Mouse (Mus musculus) layer of hippocampus, adult 9-10 months (tissue): ENCODE measurements around the gene Clrn3.
"Not testable (repeated sequence)": the region's sequence is repeated elsewhere in the genome, so short reads cannot be mapped to it uniquely, and the experiment has no call there.

Experiments used
- DNase-seq: peaks from one replicate; pipeline ENCODE4 v3.0.0; 2022; ENCODE audit warnings: low spot score

Clrn3 gene

GRCm38 (mm10) chr7:135535908-135536307 is 7.5 kb upstream of the Clrn3 start:
- no peak for DNase-seq

GRCm38 (mm10) chr7:135534548-135535189 is 6.2 kb upstream of the Clrn3 start:
- peak; percentile 35 for DNase-seq

GRCm38 (mm10) chr7:135529068-135529467 is 614 bp upstream of the Clrn3 start:
- DNase-seq: no peak

- no peak for DNase-seq
These were observed 1.3 kb downstream of the Clrn3 start for GRCm38 (mm10) chr7:135527169-135527568.

- no peak for DNase-seq
These were observed 1.8 kb downstream of the Clrn3 start for GRCm38 (mm10) chr7:135526574-135527152.

GRCm38 (mm10) chr7:135524424-135524967 is 4.0 kb downstream of the Clrn3 start:
- no peak for DNase-seq

GRCm38 (mm10) chr7:135523981-135524380 is 4.5 kb downstream of the Clrn3 start:
- no peak for DNase-seq

GRCm38 (mm10) chr7:135521755-135522512 is 6.5 kb downstream of the Clrn3 start:
- DNase-seq: no peak

GRCm38 (mm10) chr7:135520241-135520640 is 8.2 kb downstream of the Clrn3 start:
- DNase-seq: no peak

GRCm38 (mm10) chr7:135517191-135517590 is 11.3 kb downstream of the Clrn3 start:
- no peak for DNase-seq

GRCm38 (mm10) chr7:135511723-135512122 is 16.7 kb downstream of the Clrn3 start:
- no peak for DNase-seq

GRCm38 (mm10) chr7:135510431-135510830 is 18.0 kb downstream of the Clrn3 start:
- DNase-seq: no peak

- no peak for DNase-seq
These were observed 19.2 kb downstream of the Clrn3 start for GRCm38 (mm10) chr7:135509272-135509671.

- no peak for DNase-seq
These were observed 19.9 kb downstream of the Clrn3 start for GRCm38 (mm10) chr7:135508602-135509001.

GRCm38 (mm10) chr7:135506506-135506905 is 21.9 kb downstream of the Clrn3 start:
- DNase-seq: not testable (repeated sequence)

- DNase-seq: no peak
These were observed 29.1 kb downstream of the Clrn3 start for GRCm38 (mm10) chr7:135499403-135499802.

- no peak for DNase-seq
These were observed 29.8 kb downstream of the Clrn3 start for GRCm38 (mm10) chr7:135498565-135499186.

- no peak for DNase-seq
These were observed 33.2 kb downstream of the Clrn3 start for GRCm38 (mm10) chr7:135495303-135495702.

GRCm38 (mm10) chr7:135490500-135490886 is 38.0 kb downstream of the Clrn3 start:
- no peak for DNase-seq

GRCm38 (mm10) chr7:135489724-135490499 is 38.5 kb downstream of the Clrn3 start:
- no peak for DNase-seq

- DNase-seq: no peak
These were observed 40.1 kb downstream of the Clrn3 start for GRCm38 (mm10) chr7:135488214-135488810.
